In the genomic region with DNA sequence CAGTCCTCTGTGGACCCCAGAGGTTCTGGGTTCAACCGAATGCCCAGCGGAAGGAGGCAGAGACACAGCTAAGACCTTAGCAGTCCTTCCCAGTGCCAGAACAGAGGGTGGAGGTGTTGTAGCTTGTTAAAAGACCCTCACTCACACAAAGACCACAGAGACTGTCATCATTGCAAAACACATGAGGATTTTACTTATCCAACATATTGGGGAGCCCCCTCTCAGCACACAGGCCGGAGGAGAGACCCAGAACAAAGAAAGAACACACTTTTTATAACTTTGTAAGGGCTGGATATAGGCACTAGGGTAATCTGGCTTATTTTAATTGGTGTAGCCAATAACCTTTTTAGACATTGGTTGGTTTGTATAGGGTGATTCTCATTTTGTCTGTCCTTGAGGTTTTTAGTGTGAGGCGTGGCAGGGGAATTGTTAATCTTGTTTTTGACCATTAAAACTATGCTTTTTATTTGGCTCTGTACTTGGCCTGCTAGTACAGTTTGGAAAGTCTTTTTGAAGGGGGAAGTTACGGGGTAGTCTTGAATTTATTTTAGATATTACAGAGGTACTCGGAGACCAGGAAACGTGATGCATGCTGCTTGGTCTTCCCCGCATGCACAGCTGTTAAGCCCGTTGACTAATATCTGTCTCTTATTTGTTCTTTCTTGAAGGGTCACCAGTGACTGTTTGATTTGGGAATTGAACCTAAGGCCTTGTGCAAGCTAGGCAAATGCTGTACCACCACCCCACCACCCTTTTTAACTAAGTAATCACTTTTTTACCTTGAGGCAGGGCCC, we compare ENCODE assay signal across 30 mouse cellular contexts.
"Had no signal": no experiment of that assay in that cellular context is flagged by ENCODE, and none has a peak within 500 bp of the region (broad histone marks: within the 10 kb centered on the region; RNA-seq: fewer than 3 reads in every experiment).

No protein-coding gene starts in this region.

- ATAC-seq: liver, embryonic 12.5 days; liver, postnatal 0 days; midbrain, embryonic 13.5 days; midbrain, embryonic 15.5 days; midbrain, embryonic 16.5 days had no signal

- H3K4me1 ChIP-seq: limb, embryonic 10.5 days; limb, embryonic 12.5 days; limb, embryonic 13.5 days; limb, embryonic 15.5 days; liver, embryonic 15.5 days; lung, embryonic 15.5 days; midbrain, embryonic 12.5 days; midbrain, embryonic 13.5 days; midbrain, embryonic 15.5 days; neural tube, embryonic 12.5 days had no signal

- H3K27me3 ChIP-seq: limb, embryonic 12.5 days; limb, embryonic 13.5 days; limb, embryonic 15.5 days; liver, embryonic 13.5 days; liver, embryonic 15.5 days; lung, embryonic 15.5 days; megakaryocyte, embryonic 14.5 days; midbrain, embryonic 12.5 days; midbrain, embryonic 13.5 days; midbrain, embryonic 15.5 days; neural tube, embryonic 12.5 days had no signal

- H3K27ac ChIP-seq: limb, embryonic 10.5 days; limb, embryonic 12.5 days; limb, embryonic 13.5 days; limb, embryonic 15.5 days; liver, embryonic 12.5 days; liver, embryonic 13.5 days; liver, embryonic 14.5 days; liver, embryonic 15.5 days; lung, embryonic 15.5 days; macrophage; midbrain, embryonic 10.5 days; midbrain, embryonic 12.5 days; midbrain, embryonic 13.5 days; midbrain, embryonic 15.5 days; neural tube, embryonic 12.5 days had no signal

- H3K4me3 ChIP-seq: limb, embryonic 10.5 days; limb, embryonic 12.5 days; limb, embryonic 13.5 days; limb, embryonic 15.5 days; liver, embryonic 12.5 days; liver, embryonic 13.5 days; liver, embryonic 15.5 days; lung, embryonic 15.5 days; megakaryocyte, embryonic 14.5 days; midbrain, embryonic 10.5 days; midbrain, embryonic 12.5 days; midbrain, embryonic 13.5 days; midbrain, embryonic 15.5 days; myocyte; neural tube, embryonic 12.5 days had no signal

- H3K36me3 ChIP-seq: limb, embryonic 10.5 days; limb, embryonic 12.5 days; limb, embryonic 13.5 days; limb, embryonic 15.5 days; liver, embryonic 12.5 days; liver, embryonic 13.5 days; liver, embryonic 15.5 days; lung, embryonic 15.5 days; midbrain, embryonic 10.5 days; midbrain, embryonic 12.5 days; midbrain, embryonic 13.5 days; midbrain, embryonic 15.5 days; neural tube, embryonic 12.5 days had no signal

- H3K4me2 ChIP-seq: limb, embryonic 12.5 days; limb, embryonic 13.5 days; limb, embryonic 15.5 days; liver, embryonic 11.5 days; liver, embryonic 12.5 days; liver, embryonic 13.5 days; liver, embryonic 15.5 days; lung, embryonic 14.5 days; lung, embryonic 15.5 days; midbrain, embryonic 11.5 days; midbrain, embryonic 12.5 days; midbrain, embryonic 13.5 days; midbrain, embryonic 15.5 days; neural tube, embryonic 12.5 days had no signal

- H3K9ac ChIP-seq: limb, embryonic 12.5 days; limb, embryonic 13.5 days; limb, embryonic 15.5 days; liver, embryonic 12.5 days; liver, embryonic 13.5 days; liver, embryonic 14.5 days; liver, embryonic 15.5 days; liver, postnatal 0 days; lung, embryonic 14.5 days; lung, embryonic 15.5 days; midbrain, embryonic 12.5 days; midbrain, embryonic 13.5 days; midbrain, embryonic 15.5 days; neural tube, embryonic 12.5 days had no signal

- DNase-seq: left cerebral cortex, postnatal 4 days; liver; liver, embryonic 13.5 days; liver, postnatal 0 days; lung, adult 18-20 months; lung, adult 2 months; lung, embryonic 14.5 days; lung, postnatal 14 days; lung, postnatal 36 days; lung, postnatal 4 days; midbrain, embryonic 14.5 days had no signal

- H3K9me3 ChIP-seq: limb, embryonic 10.5 days; limb, embryonic 12.5 days; limb, embryonic 13.5 days; limb, embryonic 15.5 days; liver, embryonic 12.5 days; liver, embryonic 13.5 days; liver, embryonic 15.5 days; lung, embryonic 15.5 days; megakaryocyte, embryonic 14.5 days; midbrain, embryonic 10.5 days; midbrain, embryonic 12.5 days; midbrain, embryonic 15.5 days had no signal
